Mouse (Mus musculus) cerebellum, adult 11-12 months (tissue): ENCODE results near the gene Thada.

Experiments used
- DNase-seq: peaks from one replicate; pipeline ENCODE4 v3.0.0; 2022

Thada gene

DNA sequence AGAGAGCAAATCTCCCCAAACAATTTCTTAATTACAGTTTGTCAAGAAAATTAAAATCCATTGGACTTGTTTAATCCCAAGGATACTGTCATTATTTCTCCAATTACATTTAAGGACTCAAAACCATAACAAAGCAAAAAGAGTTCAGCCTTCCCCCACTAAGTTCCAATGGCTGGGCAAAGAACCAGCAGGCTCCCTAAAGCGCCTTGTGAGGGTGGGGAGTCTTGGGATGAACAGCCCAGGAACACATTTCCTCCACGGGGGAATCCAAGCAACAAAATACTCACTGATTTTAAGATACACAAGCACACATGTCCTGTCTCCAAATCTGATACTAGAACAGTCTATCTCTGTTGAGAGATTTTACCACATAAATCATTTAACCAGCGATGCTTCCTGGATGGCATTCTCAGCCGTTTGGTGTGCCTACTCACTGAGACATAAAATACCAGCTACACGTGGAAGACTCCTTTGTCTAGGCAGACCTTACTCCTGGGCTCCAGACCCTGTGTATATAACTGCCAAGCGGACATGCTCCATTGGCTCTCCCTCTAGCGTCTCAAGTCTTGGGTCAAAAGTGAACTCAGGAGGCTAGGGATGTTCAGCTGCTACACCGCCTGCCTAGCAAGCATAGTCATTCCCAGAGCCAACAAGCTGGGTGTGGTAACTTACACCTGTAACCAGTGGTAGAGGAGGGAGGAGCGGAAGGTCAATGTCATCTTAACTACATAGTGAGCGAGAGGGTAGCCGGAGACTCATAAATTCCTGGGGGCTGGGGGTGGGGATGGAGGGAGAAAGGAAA, 97.6 kb downstream of the Thada start:
- DNase-seq: no peak

DNA sequence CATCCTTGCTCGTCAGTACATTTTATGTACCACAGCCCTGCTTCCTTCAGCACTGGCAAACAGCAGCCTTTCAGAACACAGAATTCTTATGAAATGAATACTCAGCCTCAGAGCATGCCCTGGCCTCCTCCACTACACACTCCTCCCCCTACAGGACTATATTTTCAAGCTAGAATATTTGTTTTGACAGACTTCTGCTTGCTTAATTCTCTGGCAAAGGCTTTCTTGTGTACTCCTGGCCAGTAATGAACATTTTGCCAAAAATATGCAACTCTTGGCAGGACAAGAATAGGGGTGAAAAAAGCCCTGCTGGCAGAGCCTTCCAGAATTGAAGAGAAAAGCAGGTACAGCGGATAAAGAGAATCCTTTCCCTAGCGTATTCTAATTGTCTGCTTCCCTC, 98.3 kb downstream of the Thada start:
- peak; percentile 80 for DNase-seq

- no peak for DNase-seq
Measured at GRCm38 (mm10) chr17:84365791-84366301, 100.2 kb downstream of the Thada start.

- peak; percentile 55 for DNase-seq
Measured at GRCm38 (mm10) chr17:84365006-84365716, 100.8 kb downstream of the Thada start.

DNA sequence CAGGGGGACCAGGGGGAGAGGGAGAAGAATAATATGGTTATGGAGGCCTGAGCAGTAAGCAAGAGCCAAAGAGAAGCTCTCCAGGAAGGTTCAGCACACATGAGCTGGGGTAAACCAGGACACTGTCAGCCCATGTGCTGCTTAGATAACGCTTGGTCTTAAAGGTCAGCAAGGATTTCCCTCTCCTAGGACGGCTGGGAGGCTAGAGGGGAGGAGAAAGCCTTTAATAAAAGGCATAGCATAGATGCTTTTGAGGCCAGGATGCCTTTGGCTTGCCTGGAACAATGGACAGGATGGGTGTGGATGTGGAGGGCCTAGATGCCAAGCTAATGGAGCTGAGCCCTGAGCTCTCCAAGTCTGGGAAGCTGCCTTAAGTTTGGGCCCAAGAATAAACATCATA, 102.6 kb downstream of the Thada start:
- DNase-seq: no peak

DNA sequence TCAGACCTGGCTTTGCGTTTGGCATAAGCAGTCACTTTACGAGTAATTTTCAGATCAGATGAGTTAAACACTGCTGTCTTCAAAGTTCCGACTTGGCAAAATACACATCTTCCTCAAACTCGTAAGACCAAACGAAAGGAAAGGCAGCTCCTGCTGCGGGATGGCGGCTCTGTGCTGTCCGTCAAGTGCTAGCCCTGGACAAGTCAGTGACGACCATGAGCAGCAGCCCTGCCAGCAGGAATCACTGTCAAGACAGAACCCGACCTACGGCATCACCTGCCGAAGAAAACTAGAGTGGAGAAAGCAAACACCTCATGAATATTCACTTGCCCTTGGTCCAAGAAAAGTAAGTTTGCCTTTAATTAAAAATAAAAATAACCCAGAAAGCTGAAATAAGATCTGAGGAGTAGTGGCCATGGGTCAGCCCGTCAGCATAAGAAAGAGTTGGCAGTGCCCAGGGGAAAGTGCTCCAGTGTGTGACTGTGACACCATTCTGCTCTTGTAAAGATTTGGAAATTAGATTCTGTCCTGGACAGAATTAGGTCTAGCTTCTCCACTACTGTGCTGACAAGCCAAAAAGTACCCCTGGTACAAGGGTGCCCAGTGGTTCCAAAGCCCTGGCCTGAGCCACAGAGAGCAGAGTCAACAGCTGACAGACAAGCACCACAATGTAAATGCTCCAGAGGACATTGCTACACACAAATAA, 103.3 kb downstream of the Thada start:
- DNase-seq: no peak

GRCm38 (mm10) chr17:84361006-84361405, 105.0 kb downstream of the Thada start:
- DNase-seq: no peak

DNA sequence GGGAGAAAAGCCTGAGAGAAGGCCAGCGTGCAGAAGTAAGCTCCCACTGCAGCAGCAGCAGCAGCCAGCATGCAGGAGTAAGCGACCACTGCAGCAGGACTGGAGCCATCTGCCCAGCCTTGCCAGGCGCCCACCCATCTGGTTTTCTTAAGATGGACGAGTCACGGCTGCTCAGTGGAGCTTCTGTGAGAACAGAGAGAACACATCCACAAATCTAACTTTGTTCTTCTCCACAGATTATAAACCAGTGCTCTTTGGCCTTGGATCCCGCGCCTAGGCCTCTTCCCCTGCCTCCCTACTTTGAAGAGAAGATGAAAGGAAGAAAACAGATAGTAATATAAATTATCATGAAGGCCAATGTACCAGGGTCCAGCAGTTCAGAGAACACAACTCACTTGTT, 106.2 kb downstream of the Thada start:
- no peak for DNase-seq

DNA sequence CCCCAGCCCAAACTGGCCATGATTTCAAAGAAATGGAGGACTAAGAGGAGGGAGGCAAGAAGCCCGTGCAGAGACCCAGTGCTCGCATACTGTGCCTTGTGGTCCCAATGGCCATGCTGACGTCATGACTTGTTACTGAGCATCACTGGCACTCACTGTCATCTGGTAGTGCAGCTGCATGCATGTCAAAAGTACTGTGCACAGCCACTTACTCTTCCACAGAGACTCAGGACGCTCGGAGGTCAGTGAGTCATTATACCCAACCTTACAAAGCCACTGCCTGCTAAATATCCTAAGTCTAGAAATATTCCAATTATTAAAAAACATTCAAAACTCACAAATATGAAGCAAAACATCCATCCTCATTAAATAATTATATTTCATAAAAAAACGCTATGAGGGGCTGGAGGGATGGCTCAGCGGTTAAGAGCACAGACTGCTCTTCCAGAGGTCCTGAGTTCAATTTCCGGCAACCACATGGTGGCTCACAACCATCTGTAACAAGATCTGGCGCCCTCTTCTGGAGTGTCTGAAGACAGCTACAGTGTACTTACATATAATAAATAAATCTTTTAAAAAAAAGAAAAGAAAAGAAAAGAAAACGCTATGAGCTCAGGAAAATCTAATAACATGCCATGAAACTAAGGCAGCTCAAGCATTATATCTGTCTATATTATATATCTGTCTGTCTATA, 106.9 kb downstream of the Thada start:
- DNase-seq: no peak

DNA sequence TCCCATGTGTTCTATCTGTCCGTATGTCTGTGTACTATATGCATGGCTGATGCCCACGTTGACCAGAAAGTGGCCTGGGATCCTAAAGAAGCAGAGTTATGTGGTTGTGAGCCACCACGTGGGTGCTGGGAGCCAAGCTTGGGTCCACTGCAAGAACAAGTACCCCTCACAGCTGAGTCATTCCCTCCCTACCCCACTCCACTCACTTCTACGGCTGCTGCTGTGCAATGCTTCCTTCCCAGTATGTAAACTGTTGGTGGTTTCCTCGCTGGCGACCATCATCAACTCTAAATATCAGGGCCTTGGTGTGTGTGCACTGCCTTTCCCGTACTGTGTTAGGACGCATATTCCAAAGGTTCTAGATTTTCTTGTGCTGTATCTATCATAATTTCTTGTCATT, 108.2 kb downstream of the Thada start:
- DNase-seq: no peak

DNA sequence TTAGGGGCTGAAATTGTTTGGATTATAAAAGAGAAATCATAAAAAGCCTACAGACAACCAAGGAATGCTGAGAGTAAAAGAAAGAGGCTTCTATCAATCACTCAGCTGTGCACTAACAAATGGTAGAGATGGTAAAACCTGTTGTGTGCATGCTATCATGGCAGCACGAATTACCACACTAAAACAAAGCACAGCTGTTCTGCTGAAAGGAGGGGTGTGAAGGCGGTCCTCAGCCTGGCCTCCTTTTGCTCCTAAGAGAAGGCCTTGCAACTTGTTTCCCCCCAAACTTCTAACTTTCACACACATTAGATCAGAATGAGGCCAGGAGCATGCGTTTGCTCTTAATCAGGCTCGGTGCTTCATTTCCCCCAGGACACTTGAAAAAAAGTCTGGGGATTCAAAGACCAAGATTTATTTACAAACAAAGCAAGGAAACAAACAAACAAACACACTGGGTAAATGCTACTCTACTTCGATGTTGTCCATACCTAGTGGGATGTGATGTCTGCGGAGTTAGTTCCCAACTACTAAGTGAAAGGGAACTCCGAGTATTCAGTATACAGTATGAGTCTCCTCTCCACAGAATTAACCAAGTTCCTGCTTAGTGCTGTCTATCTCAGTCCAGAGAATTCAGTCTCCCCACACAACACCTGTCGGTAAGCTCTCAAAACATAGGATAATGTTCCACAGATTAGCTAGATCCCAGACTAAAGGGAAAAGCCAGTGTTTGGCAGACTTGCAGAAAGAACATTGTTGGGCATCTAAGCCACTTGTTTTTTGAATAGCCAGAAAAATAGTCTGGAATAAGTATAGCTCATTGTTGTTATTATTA, 109.7 kb downstream of the Thada start:
- DNase-seq: no peak

GRCm38 (mm10) chr17:84355006-84355405, 111.0 kb downstream of the Thada start:
- DNase-seq: no peak

DNA sequence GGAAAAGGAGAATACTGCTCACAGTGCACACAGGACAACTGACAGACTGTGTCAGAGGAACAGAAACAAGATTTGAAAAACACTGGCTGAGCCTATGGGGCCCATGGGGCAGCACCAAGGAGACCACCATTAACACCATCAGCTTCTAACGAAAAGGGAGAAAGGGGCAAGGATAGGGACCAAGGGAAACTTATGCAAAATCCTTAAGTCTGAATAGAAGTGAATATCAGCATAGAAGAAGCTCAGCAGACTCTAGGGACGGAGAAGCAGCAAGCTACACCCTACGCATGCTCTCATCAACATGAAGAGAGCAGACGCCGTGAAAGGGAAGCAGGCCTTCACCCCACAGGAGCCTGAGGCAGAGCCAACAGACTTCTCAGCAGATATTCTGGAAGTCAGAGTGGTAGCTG, 112.1 kb downstream of the Thada start:
- peak; percentile 76 for DNase-seq

- no peak for DNase-seq
Measured at GRCm38 (mm10) chr17:84353224-84353901, 112.6 kb downstream of the Thada start.

GRCm38 (mm10) chr17:84352790-84353154, 113.2 kb downstream of the Thada start:
- no peak for DNase-seq

DNA sequence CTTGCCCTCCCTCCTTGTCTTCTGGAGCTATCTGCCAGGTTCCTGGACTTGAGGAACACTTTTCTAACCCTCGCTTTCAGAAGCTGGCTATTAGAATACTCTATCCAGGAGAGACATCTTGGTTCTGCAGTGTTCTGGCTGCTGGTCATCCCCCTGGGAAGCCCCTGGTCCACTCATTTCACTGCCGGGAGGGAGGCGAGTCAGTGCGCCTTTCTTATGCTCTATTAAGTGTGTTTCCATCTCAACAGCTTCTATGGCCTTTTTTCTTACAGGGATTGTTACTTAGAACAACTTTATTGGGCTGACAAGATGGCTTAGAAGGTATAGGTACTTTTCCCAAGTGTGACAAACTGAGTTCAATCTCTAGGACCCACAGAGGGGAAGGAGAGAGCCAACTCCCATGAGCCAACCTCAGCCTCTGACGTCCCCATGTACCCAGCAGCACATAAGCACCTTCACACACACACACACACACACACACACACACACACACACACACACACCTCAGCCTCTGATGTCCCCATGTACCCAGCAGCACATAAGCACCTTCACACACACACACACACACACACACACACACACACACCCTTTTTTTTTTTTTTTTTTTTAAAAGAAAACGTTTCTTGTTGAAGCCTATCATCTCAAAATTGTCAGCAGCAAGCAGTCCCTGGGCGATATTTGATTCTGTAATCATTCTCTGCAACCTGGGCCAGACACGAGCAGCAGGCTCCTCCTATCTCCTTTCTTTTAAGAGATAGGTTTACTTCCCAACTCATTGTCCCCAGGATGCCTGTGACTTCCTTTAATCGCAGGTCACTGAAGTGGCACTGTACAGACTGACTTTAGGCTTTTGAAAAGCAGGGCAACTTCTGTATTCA, 113.9 kb downstream of the Thada start:
- DNase-seq: no peak

- DNase-seq: no peak
Measured at GRCm38 (mm10) chr17:84351276-84351675, 114.7 kb downstream of the Thada start.

DNA sequence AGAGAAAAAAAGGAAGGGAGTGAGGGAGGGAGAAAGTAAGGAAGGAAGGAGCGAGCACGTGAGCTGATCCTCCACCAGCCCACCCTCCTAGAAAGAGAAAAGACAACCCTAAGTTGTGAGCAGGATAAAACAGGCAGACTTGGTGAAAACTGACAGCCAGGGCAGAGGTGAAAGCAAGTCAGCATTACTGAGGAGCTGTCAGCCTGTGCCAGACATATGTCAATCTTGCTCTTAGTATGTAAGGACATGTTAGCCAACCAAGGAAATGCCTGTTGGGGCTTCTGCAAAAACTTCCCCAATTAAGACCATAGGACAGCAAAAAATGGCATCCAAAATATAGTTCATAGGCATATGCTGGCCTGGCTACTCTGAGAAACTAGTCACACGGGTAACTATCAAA, 117.1 kb downstream of the Thada start:
- no peak for DNase-seq

DNA sequence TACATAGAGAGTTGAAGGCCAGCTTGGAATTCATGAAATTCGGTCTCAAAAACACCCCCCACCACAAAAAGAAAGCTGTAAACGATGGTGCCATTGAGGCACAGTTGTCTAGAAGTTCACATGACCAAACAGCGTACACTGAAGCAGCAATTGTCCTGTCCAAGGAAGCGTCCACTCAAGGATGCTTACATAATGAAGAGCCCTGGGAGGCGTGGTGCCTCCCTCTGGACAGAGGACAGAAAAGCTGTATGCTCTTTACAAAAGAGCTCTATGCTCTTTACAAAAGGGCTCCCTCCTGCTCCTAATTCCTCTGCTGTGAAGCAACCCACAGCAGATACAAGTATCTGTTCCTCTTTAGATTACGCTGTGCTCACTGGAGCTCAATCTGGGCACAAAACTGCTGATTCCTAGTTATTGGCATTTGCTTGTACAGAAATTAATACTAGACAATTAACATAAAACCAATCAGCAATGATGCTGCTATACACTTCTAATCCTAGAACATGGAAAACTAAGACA, 123.6 kb downstream of the Thada start:
- DNase-seq: no peak

DNA sequence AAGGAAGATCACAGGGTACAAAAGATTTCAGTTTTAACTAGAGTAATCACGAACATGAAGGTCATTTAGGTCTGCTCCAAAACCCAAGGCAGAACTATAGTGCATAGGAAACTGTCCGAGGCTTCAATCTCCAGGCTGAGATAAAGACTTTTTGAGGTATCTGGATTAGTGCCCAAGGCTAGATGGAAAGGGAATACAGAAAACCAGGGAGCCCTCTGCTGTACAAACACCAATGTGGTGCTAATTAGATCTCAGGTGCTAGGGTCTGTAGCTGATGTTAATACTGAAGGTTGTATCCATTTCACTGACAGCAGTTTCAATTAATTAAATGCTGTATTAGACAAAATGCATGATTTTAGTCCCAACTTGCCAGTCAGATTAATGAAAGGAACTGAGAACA, 124.3 kb downstream of the Thada start:
- no peak for DNase-seq
